Mouse (Mus musculus) frontal cortex, postnatal 25 days (tissue): ENCODE results near the gene Rnf145.
A peak's percentile ranks its signal among the peaks of the same experiment; 100 is the strongest.
"Not testable (repeated sequence)": the region's sequence is repeated elsewhere in the genome, so short reads cannot be mapped to it uniquely, and the experiment has no call there.

Source experiments
- DNase-seq, 2 experiments: peaks; one replicate each; pipeline ENCODE4 v3.0.0; 2022; ENCODE audit warnings: low spot score in 2 of 2

The Rnf145 gene

DNA sequence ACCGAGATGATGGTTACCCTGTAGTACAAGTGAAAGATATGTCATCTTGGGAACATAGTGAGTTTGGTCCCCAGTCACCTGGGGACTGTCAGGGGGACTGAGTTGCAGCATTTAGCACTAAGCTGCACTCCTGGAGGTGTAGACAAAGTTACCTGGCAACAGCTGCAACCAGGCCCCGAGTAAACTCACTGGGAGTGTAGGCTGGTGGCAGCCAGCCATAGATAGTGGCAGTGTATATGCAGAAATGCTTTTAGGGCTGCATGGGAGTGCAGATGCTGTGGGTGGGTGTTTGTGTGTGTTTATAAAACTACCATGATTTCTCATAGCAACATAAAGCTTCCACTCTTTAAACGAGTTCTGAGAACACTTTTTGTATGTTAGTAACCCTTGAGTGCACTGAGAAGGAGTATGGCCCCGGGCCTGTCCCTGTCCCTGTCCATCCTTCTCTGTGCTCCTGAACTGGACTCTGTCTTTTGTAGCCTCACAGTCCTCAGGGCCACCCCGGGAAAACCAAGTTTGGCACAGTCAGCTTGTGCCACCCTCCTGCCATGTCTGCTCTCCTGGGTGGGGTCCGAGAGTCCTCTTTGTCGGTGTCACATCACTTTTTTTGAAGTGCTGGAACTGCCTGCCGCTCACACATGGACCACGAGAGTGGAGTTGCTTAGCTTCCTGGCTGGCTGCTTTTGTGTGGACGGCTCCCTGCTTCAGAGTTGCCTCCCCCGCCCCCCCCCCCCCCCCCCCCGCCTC, 43.8 kb downstream of the Rnf145 start:
- no peak for DNase-seq

DNA sequence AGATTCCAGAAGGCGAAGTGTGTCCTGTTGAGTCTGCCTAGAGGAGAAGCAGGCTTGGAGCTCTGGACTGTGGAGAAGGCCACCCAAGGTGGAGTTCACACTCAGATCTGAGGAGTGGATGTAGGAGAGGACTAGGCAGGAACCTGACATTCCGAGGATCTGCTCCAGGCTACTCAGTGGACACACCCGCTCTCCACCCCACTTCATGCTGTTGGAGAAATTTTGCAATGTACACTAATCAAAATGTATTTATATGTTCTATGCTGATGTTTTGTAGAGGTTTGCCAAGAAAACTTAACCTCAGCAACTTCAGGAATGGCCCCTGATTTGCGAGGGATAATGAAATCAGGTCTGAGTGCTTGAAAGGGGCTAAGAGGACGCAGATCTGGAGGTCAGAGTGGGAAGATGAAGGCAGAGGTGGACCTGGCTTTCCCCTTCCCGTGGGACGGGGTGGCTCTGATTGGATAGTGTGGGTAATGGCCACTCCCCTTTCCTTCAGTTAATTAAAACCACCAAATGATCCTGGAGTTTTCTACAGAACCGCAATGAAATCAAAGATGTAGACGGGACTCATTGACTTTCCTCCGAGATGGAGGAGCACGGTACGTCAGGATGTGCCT, 45.6 kb downstream of the Rnf145 start:
- DNase-seq = no peak

DNA sequence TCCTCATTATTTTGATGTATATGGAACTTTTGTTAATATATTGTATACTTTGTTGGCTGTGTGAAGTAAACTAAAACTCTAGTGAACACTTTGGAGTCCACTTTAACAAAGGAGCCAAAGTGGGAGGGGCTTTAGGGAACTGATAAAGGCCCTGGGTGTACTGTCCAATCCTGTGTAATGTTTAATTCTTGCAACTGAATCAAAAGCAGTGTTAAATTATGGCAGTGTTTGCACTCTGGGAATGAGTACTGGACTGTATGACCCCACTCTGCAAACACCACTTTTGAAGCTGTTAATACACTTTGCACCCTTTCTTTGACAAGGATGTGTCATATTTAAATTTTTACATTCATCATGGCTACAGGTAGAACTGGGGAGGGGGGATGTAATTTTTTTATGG, 46.2 kb downstream of the Rnf145 start:
- no peak for DNase-seq

DNA sequence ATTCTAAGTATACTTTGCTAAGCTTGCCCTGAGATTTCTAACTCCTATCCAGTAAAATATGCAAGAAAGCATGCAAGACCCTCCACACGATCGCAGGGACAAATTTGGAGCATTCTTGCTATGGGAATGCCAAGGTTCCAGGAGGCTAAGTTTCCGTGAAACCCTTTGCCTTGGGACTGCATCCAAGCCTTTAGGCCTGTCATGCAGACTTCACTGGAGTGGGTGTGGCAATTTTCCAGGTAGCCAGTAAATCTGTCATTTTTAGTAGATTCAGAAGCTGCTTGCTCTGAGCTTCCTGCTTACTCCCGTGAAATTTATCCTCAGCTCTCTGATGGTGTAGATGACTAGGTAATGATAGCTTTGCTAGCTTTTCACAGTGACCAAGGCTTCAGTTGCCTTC, 51.6 kb downstream of the Rnf145 start:
- DNase-seq = not testable (repeated sequence)

DNA sequence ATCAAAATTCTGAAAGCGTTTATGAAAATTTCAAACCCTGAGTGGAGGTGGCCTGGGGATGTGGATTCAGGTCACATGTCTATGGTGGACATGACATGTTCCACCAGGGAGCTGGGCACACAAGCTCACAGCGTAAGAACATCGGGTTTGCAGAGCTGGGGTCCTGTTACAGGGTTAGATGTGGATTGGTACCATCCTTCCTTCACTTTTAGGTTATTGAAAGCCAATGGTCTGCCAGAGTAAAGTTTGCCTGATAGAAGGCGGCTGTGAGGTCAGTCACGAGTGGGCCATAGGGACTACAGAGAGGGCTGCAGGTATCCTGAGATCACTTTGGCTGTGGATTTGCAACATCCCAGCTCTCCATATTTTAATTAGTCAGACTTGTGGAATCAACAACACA, 54.0 kb downstream of the Rnf145 start:
- no peak for DNase-seq

DNA sequence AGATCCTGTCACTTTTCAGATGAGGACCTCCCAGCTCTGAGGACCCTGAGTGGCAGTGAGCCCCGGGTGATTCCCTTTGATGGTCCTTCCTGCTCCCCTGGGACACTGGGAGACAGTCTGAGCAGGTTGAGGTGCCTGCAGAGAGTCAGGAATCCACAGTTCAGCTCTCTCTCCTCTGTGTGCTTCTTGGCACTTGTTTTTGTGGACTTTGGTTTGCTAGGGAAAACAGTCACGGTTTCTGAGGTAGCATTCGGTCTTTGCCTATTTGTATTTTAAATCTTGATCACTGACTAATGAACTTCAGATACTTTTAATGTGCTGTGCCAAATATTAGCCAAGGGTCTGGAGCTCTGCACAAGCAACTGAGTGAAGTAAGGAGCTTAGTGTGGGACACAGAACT, 54.6 kb downstream of the Rnf145 start:
- DNase-seq = no peak

DNA sequence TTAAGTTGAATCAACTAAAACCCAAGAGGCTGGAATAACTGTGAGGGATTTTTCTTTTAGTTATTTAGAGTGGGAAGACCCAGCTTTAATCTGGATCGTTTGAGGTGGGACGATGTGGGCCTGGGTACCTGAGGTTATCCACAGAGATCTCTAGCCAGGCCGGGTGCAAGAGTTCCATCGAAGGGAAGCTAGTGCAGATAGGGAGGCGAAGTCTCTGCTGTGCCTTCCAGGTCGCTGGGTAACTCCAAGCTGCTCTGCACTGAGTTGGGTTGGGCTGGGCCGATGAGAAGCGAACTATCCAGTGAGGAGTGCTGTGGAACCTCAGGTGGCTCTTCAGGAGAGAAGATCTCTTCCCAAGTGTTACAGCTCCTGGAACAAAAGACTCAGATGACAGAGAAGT, 55.6 kb downstream of the Rnf145 start:
- no peak for DNase-seq

DNA sequence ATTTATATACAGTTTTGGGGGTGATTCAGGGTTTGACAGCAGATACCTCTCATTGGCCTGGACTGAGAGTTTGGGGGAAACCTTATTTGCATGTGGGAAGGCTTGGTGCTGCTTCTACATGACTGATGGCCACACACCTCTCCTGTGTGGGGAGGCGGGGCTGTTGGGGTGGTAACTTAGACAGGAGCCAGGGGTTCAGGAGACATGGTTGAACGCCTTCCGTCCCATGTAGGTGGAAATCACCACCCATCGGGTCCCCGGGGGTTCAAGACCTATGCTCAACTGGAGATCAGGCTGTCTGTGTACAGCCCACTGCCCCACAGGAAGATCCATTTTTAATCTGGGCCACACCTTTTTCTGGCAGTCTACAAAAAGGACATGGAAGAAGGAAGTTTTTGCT, 56.1 kb downstream of the Rnf145 start:
- DNase-seq = no peak

DNA sequence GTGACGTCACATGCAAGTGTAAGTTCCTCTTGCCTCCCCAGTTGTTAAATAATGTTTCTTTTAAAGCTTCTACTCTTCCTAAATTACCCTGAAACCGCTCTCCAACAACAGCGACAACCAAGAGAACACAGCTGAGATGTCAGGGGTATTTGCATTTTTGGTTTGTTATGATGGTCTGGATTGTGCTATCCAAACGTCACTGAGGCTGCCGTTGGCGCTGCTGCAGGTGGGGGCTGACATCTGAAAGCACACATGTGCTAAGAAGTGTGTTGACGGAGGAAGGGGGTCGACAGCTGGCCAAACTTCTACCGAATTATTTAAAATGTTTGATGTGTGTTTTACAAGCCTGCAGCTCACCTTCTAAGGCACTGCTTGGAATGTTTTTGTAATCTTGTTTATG, 59.1 kb downstream of the Rnf145 start:
- no peak for DNase-seq

DNA sequence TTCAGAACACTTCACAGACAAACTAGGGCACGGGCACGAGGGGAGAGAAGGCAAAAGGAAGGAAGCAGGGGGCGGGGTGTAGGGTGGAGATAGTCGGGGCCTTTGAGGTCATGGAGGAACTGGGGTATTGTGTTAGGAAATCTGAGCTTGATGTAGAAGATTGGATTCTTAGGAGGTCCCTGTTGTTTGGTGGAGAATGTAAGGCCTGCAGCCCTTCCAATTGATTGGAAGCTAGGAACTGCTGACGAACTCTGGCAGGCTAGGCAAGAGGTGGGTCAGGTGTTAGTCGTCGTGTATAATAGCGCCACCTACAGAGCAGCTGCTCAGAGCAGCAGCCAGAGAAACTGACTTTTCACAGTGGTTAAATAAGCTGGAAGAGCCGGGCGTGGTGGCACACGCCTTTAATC, 62.5 kb downstream of the Rnf145 start:
- DNase-seq = no peak

DNA sequence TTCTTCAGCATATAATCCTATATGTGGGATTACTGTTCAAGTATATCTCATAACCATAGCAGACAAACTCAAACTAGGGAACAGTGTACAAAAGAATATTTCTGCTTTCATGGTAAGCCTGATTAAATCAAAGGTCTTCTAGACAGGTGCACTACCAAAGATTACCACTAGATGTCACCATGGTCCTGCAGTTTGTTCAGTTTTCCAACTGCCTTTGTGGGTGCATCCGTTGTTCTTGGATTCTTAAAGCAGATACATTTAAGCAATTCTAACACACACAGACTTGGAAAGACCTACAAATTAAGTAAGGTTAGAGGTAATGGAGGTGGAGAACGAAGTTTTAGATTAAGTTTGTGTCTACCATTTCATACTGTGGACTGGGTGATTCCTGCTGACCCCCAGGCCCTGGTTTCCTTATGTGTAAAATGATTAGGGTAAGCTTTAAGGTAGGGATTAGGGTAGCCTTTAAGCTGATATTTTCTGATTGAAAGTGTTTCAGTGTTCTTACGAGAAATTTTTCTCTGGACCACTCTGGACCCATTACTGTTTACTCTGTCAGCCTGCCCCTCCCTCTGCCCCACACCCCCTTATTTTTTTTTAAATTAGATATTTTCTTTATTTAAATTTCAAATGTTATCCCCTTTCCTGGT, 67.4 kb downstream of the Rnf145 start:
- DNase-seq = peak in 1 of 2 experiments; percentile 55

DNA sequence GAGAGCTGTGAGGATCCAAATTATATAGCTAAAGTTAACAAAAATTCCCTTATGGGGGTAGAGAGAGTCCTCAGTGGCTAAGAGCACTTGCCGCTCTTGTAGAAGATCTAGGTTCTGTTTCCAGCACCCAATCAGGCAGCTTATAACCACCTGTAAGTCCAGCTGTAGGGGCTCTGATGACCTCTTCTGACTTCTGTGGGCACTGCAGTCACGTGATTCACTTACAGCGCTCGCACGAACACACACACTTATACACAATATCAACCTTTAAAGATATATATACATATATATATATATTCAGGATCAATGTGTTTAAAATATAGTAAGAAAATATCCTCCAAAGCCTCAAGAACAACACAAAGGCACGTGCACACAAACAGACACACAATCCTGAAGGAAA, 74.3 kb downstream of the Rnf145 start:
- DNase-seq = no peak

DNA sequence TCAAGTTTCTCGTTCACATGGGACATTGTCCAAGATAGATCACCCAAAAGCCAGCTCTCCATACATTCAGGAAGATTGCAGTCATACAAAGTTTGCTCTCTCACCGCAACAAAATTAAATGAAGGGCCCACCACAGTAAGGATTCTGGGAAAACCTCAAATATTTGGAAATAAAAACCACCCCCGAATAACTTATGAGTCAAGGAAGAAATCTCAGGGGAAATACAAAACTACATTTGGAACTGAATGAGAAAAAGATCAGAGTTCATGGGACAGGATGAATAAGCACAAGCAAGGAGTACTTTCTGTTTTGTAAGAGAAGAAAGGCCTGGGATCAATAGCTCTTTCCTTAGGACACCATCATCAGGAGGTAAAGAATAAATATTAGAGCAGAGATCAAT, 76.0 kb downstream of the Rnf145 start:
- DNase-seq = no peak

DNA sequence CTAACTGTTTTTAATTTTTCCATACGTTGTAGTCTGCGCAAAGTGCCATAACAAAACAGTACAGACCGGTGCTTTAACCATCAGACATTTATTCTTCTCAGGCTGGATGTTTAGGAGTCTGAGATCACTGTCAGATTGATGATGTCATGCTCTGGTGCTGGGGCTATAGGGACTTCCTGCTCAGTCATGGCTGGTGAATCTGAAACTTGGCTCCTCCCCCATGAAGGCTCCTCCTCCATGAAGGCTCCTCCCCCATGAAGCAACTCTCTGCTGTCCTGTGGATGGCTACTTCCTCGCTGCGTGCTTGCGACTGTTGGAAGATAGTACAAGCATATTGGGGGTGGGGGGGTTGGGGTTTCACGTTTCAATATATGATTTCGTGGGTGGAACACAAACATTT, 88.1 kb downstream of the Rnf145 start:
- no peak for DNase-seq

DNA sequence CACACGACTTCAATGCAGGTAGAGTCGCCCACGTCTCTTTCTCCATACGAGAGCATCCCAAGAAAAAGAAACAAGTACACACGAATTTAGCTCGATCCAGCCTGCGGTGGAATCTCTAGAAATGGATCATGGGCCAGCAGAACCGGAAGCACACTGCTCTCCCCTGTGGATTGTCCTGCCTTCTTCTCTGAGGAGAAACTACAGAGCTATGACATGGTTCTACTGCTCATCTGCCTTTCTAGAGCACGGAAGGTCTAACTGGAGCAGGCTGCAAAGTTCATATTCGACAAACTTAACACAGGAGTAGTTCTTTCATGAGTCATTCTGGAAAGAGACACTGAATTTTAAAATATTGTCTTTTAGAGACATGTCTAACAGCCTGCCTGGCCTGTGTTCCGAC, 89.9 kb downstream of the Rnf145 start:
- DNase-seq = no peak

DNA sequence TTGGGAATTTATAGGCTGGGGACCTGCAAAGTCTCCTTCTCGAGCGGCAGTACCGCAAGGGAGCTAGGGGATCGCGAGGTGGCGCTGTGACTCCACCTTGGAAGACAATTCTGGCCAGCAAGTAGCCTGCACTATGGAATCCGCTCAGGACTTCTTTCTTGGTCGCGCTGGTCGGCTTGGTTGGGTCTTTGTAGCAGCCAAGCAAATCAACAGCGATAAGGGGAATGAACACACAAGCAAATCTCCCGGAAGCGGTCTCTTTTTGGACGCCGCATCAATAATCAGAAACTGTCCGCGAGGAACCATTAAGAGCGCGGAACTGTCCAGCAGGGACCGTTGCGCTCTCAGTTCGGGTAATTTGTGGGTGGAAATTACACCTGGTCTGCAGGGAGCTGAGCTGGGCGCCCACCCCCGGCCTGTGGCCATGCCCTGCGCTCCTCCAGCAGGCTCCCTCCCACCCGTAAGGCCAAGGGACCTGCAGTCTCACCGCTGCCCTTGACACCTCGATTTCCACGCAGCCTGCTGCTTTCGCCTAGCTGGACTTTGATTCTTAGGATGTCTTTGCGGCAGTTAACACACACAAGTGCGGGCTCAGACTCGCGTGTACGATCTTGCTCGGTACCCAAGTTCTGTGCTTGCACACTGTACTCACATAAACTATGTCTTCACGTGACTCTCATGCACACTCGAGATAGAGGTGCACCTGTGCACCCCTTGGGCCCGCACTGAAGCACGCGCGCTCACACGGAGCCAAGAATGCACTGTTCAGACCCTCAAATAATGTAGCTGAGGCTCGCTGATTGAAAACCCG, 92.4 kb downstream of the Rnf145 start:
- peak; percentile 86 to 89 for DNase-seq

DNA sequence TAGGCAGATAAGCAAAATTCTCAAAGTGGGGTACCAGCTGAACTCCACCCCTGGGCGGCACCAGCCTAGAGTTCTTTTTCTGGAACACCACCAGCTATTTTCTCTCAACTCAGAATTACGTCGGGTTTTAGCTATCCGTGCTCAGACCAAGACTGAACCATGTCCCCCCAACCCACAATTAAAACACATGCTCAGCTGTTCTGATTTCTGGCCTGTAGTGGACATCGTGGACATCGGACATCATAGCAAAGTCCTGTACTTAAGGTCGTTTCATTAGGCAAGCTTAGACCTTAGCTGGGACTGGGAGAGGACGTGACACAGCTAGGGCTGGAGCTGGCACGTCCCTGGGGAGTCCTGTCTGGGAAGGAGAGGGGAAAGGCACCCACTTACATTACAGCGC, 93.4 kb downstream of the Rnf145 start:
- DNase-seq = no peak

DNA sequence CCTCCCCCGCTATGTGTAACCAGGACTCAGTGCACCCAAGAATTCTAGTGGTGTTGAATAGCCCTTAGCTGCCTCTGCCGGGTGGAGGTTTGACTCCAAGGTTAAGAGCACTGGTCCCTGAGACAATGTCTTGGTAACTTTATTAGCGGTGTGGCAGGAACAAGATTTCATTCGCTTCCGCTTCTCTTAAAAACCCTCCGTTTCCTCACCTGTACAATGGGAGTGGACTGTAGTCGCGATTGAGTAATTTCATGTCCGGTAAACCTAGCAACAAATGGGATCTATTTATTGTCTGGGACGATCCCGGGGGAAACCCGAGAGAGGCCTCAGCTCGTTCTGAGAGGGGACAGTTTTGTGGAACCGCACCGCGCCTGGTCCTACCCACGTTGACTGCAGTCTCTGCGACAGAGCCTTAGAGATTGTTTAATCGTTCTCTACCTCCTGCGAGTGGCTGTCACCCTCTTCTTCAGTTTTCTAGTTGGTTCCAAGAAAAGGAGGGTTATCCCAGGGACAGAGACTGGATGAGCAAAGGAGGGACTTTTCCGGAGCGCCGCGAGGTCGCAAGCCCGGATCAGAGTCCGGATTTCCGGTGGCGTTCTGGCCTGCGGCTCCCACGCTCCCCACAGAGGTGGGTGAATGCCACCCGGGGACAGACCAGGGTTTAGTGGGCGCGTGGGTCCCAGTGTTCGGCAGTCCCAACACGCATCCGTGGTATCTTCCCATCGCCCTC, 94.1 kb downstream of the Rnf145 start:
- no peak for DNase-seq

DNA sequence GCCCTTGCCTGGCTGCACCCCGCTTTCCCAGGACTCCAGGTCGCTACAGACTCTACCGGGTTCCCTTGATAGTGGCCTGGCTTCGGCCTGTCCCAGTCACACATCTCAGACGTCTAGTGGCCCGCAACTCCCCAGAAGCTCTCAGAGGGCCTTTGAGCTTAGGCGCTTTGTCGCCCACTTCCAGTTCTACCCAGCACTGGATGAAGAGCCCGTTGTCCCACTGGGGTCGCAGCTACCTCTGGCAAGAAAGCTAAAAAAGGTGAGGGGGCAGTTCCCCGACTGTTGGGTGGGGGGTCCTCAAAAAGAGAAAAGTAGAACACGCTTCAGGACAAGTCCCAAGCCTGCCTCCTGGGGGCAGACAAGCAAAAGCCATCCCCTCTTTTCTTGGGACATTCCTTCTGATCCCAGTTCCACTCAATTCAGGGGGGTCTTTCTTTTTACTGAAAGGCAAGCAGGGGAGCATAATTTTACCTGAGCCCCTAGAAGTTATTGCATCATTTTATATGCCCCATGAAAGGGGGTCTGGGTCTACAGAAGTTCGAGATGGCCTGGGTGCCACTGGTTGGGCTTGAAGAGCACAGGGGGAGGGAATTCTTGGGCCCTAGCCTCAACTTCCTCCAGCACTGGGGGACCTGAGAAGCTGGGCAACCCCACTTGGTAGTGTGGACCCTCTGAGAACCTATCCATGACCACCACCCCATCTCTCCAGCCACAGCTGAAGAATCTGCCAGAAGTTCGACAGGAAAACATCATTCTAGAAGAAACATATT, 94.8 kb downstream of the Rnf145 start:
- DNase-seq = no peak
